Mouse (Mus musculus) MEL (cell line): ENCODE data around the gene 4930426L09Rik.
A peak's percentile ranks its signal among the peaks of the same experiment; 100 is the strongest.

Experiments
- CHD1 ChIP-seq: IDR thresholded peaks from 2 replicates; pipeline ENCODE4 v1.6.1; 2012; ENCODE audit warnings: low read depth, mild to moderate bottlenecking, inconsistent platforms, low read length, improper control_type of control experiment
- CHD2 ChIP-seq: IDR thresholded peaks from 2 replicates; pipeline ENCODE4 v1.6.1; 2011; ENCODE audit warnings: low read length, improper control_type of control experiment
- CTCF ChIP-seq, 3 experiments: IDR thresholded peaks in 2 of 3; conservative IDR thresholded peaks in 1 of 3; 2 replicates each; pipeline ENCODE4 v1.5.1; 2011 to 2012; ENCODE audit warnings: low read length in 3 of 3, low read depth in 2 of 3, mild to moderate bottlenecking in 2 of 3, improper control_type of control experiment in 1 of 3, inconsistent platforms in 1 of 3, mixed read lengths in 1 of 3, moderate library complexity in 1 of 3; ENCODE audit not compliant: control insufficient read depth in 1 of 3, insufficient read depth in 1 of 3, poor library complexity in 1 of 3, severe bottlenecking in 1 of 3
- EP300 ChIP-seq, 2 experiments: IDR thresholded peaks; 2 replicates each; pipeline ENCODE4 v1.6.1; 2011; ENCODE audit warnings: improper control_type of control experiment in 2 of 2, low read length in 2 of 2, low read depth in 1 of 2, mild to moderate bottlenecking in 1 of 2
- GATA1 ChIP-seq: IDR thresholded peaks from 2 replicates; pipeline ENCODE4 v1.6.1; 2011; ENCODE audit warnings: low read depth, low read length, improper control_type of control experiment
- MAFK ChIP-seq: IDR thresholded peaks from 2 replicates; pipeline ENCODE4 v1.6.1; 2011; ENCODE audit warnings: low read depth, mild to moderate bottlenecking, low read length, improper control_type of control experiment, borderline replicate concordance
- MAX ChIP-seq: IDR thresholded peaks from 2 replicates; pipeline ENCODE4 v1.6.1; 2011; ENCODE audit warnings: low read length, improper control_type of control experiment
- NELFE ChIP-seq: IDR thresholded peaks from 2 replicates; pipeline ENCODE4 v1.6.1; 2011; ENCODE audit warnings: low read depth, low read length, improper control_type of control experiment
- POLR2A ChIP-seq, 2 experiments: IDR thresholded peaks; 2 replicates each; pipeline ENCODE4 v1.6.1; 2011 to 2012; ENCODE audit warnings: low read length in 2 of 2, mild to moderate bottlenecking in 2 of 2, control low read depth in 1 of 2, improper control_type of control experiment in 1 of 2, low read depth in 1 of 2, moderate library complexity in 1 of 2; ENCODE audit not compliant: control insufficient read depth in 1 of 2, insufficient read depth in 1 of 2, poor library complexity in 1 of 2
- POLR2AphosphoS2 ChIP-seq: IDR thresholded peaks from 2 replicates; pipeline ENCODE4 v1.6.1; 2011; ENCODE audit warnings: low read length, improper control_type of control experiment
- SMC3 ChIP-seq: IDR thresholded peaks from 2 replicates; pipeline ENCODE4 v1.6.1; 2011; ENCODE audit warnings: low read depth, low read length, improper control_type of control experiment
- TBP ChIP-seq: IDR thresholded peaks from 2 replicates; pipeline ENCODE4 v1.8.0; 2011; ENCODE audit warnings: low read depth, low read length, improper control_type of control experiment
- UBTF ChIP-seq: IDR thresholded peaks from 2 replicates; pipeline ENCODE4 v1.6.1; 2012; ENCODE audit warnings: low read depth, mild to moderate bottlenecking, inconsistent platforms, low read length, improper control_type of control experiment, moderate library complexity, borderline replicate concordance; ENCODE audit not compliant: insufficient read depth

DNA sequence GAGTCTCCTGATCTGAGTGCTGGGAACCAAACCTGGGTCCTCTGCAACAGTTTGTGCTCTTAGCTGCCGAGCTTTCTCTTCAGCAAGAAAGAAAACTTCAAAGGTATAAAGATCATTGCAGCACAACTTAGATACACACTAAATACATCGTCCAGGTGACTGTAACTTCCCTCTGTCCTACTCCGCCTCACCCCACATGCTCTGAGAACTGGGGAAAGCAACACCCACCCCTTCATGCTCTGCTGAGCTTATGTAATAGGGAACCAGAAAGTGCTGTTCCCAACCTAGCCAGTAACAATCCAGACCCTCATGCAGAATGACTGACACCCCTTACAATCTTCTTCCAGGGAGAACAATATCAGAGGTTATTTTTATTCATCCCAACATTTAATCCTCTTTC is 41.7 kb upstream of the 4930426L09Rik start:
- TF ChIP-seq EP300 (IDR thresholded peaks at IDR 0.05; ENCODE audit: low read depth in 1 of 2, low read length in 2 of 2) (peak in 1 of 2 experiments; percentile 41; a peak in 2 of 4 replicates), SMC3 (no peak), CHD2 (no peak), GATA1 (no peak), NELFE (no peak), MAX (peak; percentile 76), CTCF (IDR thresholded peaks at IDR 0.05 in 2 of 3, conservative IDR thresholded peaks at IDR 0.05 in 1 of 3; ENCODE audit: control insufficient read depth in 1 of 3, insufficient read depth in 1 of 3, low read depth in 2 of 3, low read length in 3 of 3, poor library complexity in 1 of 3, severe bottlenecking in 1 of 3) (no peak), UBTF (no peak), POLR2AphosphoS2 (no peak), MAFK (no peak), POLR2A (IDR thresholded peaks at IDR 0.05; ENCODE audit: control insufficient read depth in 1 of 2, insufficient read depth in 1 of 2, low read depth in 1 of 2, low read length in 2 of 2, poor library complexity in 1 of 2) (no peak), CHD1 (0 out of 2 replicates have a peak, but pooled peaks have one; percentile 43), TBP (0 out of 2 replicates have a peak, but pooled peaks have one; percentile 37)
